Mouse (Mus musculus): ENCODE data around the gene Gpr183.

Gpr183 gene

GRCm38 (mm10) chr14:121928375-121929137, 36.4 kb downstream of the Gpr183 start:
- DNase-seq = peak; percentile 51

GRCm38 (mm10) chr14:121927451-121927850, 37.5 kb downstream of the Gpr183 start:
- DNase-seq = no peak

DNA sequence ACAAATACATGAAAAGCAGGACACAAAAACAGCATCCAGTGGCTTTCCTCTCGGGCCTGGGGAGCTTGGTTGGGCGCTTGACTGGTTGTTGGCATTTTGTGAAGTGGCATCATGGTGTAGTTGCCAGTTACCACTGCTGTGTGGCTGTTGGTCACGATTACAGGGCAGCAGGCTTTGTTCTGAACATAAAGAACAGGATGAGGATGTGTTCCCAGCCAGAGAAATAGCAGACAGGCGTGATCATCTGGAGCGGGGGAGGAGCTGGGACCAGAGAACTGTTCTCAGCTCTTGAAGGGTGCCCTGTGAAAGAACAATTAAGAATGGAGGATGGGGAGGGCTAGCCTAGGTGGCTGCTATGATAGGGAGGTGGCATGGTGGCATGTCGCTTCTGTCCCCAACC, 38.1 kb downstream of the Gpr183 start:
- DNase-seq = no peak

GRCm38 (mm10) chr14:121924876-121925275, 40.1 kb downstream of the Gpr183 start:
- no peak for DNase-seq

GRCm38 (mm10) chr14:121922731-121923130, 42.3 kb downstream of the Gpr183 start:
- no peak for DNase-seq

DNA sequence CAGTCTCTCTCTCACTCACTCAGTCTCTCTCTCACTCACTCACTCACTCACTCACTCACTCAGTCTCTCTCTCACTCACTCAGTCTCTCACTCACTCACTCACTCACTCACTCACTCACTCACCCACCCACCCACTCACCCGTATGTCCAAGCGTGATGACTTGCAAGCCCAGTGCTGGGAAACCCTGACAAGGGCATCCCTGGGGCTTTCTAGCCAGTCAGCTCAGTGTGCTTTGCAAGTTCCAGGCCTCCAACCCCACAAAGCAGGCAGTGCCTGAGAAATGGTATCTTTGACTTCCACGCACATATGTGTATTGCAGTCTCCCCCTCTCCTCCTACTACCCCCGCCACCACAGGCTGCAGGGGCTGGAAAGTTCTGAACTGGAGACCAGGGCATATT, 43.0 kb downstream of the Gpr183 start:
- no peak for DNase-seq

DNA sequence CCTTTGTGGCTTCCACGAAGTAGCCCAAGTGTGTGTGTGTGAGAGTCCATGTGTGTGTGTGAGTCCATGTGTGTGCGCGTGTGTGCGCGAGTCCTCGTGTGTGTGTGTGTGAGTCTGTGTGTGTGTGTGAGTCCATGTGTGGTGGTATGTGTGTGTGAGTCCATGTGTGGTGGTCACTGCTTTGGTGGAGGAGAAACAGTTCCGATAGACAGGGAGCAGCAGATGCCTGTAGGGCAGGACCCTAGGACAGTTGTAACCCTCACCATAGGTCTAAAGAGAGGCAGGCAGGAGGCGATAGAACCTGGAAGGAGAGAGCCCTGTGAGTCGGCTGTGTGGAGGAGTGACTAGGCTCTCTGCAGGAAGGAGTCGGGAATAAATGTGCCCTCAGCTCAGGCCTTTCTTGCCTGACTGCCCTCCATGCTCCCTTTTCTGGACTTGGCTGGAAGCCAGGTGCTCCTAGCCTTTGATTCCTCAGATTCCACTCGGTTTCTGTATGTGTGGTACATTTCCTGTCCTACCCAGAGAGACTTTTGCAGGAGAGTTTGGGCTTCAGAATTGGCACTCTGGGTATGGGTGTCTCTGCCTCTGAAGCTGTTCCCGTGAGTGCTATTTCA, 44.4 kb downstream of the Gpr183 start:
- DNase-seq = peak; percentile 69

DNA sequence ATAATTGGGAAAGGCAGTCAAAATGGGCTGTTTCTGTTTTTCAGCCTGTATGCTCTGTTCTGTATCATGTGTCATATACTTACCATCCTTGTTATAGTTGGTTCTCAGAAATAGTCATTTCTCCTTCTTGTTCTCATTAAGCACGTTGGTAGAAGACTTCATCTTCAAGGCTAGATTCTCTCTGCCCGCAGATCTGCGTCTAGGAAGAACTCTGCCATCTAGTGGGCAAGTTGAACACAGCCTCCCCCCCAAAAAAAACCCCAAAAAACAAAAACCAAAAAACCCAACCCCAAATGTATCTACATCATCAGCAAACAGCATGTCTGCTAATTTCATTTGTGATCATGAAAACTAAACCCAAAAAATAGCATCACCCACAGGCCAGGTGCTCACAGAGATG, 45.2 kb downstream of the Gpr183 start:
- no peak for DNase-seq

DNA sequence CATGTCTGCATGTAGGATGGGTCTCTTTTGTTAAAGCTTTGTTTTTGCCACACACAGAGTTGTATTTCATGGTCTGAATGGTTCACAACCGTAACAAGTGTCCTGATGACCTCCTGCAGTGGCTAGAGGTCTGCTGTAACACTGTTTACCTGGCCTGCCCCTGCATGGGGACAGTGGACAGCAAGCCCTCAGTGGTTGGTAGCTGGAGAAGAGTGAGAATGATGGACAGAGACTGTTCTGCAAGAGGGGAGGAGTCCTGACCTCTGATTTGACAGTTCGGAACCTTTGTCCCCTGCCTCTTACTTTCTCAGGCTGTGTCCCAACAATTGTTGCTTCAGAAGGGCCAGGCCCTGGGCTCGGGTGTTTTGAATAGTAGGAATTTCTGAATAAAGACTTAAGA, 46.7 kb downstream of the Gpr183 start:
- no peak for DNase-seq

DNA sequence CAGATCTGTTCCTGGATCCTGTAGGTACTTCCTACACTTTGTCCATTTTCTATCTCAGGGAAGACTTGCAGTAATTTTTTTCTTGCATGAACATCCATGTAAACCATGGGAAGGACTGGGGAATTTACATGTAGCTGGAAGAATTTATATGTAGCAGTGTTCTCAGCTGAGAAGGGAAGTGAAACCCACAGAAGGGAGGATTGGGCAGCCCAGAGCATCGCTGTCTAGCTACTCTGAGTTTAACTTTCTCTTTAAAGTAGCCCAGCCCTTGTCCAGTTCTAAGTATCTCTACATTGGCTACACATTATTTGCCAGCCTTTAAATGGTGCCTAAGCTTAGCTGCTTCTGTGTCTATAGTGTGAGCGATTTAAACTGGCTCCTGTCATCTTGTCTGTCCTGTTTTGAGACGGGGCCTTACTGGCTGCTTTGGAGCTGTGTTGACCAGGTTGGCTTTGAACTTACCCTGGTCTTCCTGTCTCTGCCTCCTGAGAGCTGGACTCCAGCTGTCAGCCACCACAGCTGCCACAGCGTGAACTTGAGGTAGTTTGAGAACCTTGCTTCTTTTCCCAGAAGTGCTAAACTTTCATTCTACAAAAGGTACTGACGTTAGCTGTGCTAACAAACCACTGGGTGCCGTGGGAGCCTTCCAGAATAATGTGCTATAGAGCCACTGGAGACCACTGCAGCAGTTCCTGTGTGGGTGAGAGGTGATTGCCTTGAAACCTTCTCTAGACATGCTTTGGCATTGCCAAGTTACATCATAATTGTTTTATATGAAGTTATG, 48.5 kb downstream of the Gpr183 start:
- DNase-seq = no peak

DNA sequence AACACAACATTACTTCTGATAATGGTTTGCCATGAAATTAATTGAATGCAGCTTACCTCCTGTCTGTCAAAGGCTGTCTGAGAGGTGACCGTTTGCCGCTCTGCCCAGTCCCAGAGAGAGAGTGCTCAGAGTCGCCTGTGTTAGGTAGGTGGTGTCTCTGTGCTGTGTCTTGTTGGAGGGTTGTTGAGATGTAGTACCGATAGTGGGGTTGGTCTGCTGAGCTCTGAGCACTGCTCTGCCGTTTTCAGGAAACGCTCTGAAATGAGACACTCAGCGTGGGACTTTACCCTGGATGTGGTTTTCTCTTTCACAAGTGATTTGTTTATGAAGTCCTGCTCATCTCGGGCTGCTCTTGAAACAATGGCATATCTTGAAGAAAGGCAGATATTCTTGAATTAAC, 49.4 kb downstream of the Gpr183 start, which contains the start of gene Gpr18:
TSS of gene Gpr18 (minus strand) at position 161 of the 400 bp plus-strand sequence.
- no peak for DNase-seq

DNA sequence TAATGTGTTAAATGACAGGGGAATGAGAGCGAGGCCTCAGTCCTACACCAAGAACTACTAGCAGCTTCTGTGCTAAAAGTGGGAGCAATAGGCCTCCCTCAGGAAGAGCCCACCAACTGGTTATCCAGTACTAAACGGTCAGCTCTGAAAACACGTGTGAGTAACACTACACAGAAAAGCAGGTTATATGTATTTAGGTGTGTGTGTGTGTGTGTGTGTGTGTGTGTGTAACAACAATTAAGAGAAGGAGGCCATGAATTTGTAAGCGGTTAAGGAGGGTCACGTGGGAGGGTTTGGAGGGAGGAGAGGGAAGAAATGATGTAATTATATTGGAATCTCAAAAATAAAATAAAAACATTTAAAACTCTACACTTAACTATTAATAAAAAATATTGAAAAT, 49.9 kb downstream of the Gpr183 start:
- no peak for DNase-seq

GRCm38 (mm10) chr14:121912501-121912900, 52.5 kb downstream of the Gpr183 start:
- DNase-seq = no peak

GRCm38 (mm10) chr14:121909868-121910267, 55.1 kb downstream of the Gpr183 start:
- DNase-seq = no peak

GRCm38 (mm10) chr14:121906992-121907681, 57.9 kb downstream of the Gpr183 start:
- DNase-seq = no peak

DNA sequence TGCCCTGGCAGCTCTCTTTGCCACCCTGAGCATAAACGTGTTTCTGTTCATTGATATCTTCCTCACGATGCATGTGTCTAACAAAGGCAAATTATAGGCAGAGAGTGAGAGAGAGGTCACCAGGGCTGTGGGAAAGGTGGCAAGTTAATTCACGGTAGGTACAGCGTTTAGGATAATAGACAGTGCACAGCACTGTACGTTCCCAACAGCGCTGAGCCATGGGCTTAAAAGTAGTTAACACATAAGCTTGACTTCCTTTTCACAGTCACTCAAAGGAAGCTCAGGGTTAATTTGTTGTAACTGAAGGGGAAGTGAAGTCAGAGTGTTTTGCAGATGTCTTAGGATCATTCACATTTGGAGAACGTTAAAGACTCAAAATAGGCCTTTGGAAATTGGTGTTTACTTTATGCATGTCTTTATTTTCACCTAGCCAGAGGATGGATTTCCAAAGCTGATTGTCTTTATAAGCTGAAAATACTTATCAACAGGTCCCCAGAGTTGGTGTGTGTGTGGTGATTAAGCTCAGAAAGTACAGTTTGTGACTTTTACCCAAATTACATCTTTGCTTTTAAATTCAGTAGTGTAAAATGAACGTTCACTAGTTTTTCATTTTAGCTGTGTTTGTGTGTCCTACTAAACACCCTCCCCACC, 58.5 kb downstream of the Gpr183 start:
- DNase-seq = no peak

DNA sequence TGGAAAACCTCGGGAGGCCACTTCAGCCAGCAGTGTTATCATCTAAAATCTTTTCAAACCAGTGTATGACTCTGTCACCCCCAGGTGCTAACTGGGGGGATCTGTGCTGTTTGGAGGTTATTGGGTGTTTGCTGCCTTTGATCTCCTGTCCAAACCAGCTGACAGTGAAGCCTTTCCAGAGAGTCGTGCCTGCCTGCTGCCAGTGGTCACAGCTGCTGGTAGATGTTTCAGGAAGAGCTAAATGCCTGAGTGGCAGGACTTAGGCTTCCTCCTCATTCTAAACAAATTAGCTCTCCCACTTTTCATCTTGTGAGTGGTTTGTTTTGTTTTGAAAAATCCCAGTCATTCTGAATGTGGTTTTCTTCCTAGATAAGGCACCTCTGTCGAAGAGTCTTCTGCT, 60.2 kb downstream of the Gpr183 start:
- DNase-seq = no peak

- DNase-seq = no peak
Measured at GRCm38 (mm10) chr14:121903381-121903876, 61.6 kb downstream of the Gpr183 start.

All from kidney, adult 18-20 months (tissue).